Mouse (Mus musculus) heart, embryonic 13.5 days (tissue): ENCODE data around the gene Slc6a20a. TPM values are rescaled to one million over a fixed set of nuclear protein-coding genes. Genes with fewer than 3 reads are reported as not detected.

Experiments used
- ATAC-seq: fragments of 200-750 bp; cut with Nextera tagmentation; 2 replicates; pipeline ENCODE4 v1.8.0; 2017; ENCODE audit warnings: moderate TSS enrichment; ENCODE audit not compliant: insufficient number of reproducible peaks, low FRiP score, low TSS enrichment; ENCODE audit errors: extremely low read depth
- H3K27ac ChIP-seq: fragments of 300-500 bp; sonication (generic); replicated peaks from 2 replicates; pipeline ENCODE4 v1.5.1; 2015; ENCODE audit warnings: moderate library complexity, mild to moderate bottlenecking, inconsistent platforms
- H3K27me3 ChIP-seq: fragments of 300-500 bp; sonication (generic); replicated peaks from 2 replicates; pipeline ENCODE4 v1.6.1; 2015; ENCODE audit warnings: mild to moderate bottlenecking, inconsistent platforms
- H3K36me3 ChIP-seq: fragments of 300-500 bp; sonication (generic); 2 replicates; pipeline ENCODE4 v1.6.1; 2015; ENCODE audit warnings: mild to moderate bottlenecking, inconsistent platforms
- H3K4me1 ChIP-seq: fragments of 300-500 bp; sonication (generic); 2 replicates; pipeline ENCODE4 v1.6.1; 2015; ENCODE audit warnings: inconsistent platforms
- H3K4me2 ChIP-seq: fragments of 300-500 bp; sonication (generic); 2 replicates; pipeline ENCODE4 v1.6.1; 2015; ENCODE audit warnings: inconsistent platforms, mild to moderate bottlenecking, moderate library complexity
- H3K4me3 ChIP-seq: fragments of 300-500 bp; sonication (generic); 2 replicates; pipeline ENCODE4 v1.5.1; 2015; ENCODE audit warnings: moderate library complexity, mild to moderate bottlenecking, inconsistent platforms
- H3K9ac ChIP-seq: fragments of 300-500 bp; sonication (generic); 2 replicates; pipeline ENCODE4 v1.6.1; 2015; ENCODE audit warnings: inconsistent platforms, mild to moderate bottlenecking, moderate library complexity
- H3K9me3 ChIP-seq: fragments of 300-500 bp; sonication (generic); 2 replicates; pipeline ENCODE4 v1.6.1; 2016; ENCODE audit warnings: inconsistent platforms
- WGBS: fragments of 180-500 bp; shearing (Covaris S2); methylation state at CpG from one replicate; pipeline ENCODE4 v1.1.7; 2015; ENCODE audit warnings: mixed read lengths; 5-methylcytosine and 5-hydroxymethylcytosine counted together
- polyA plus RNA-seq: library from polyadenylated mRNA; unstranded; fragments of >200 nt; fragmentation: Nextera tagmentation; extraction: Ambion mirVana; gene quantifications from 2 replicates; pipeline ENCODE4 v1.2.1, GENCODE M21; 2015

Gene Slc6a20a
- polyA plus RNA-seq, 1 experiment from 2014 or later, result not detected

- Histone ChIP-seq H3K4me3 (no peak overlapping the region), H3K9me3 (no peaks in the 10 kb centered on the region), H3K4me2 (no peak overlapping the region), H3K27ac (no peak overlapping the region), H3K27me3 (peaks cover 16% of the 10 kb centered on the region), H3K9ac (no peak overlapping the region), H3K36me3 (no peaks in the 10 kb centered on the region), H3K4me1 (peaks cover 5% of the 10 kb centered on the region)
- no peak for ATAC-seq
- 53% methylated on average over 5 of the region's 5 CpGs for WGBS
Measured at GRCm38 (mm10) chr9:123636771-123637170, 41.9 kb downstream of the Slc6a20a start.

GRCm38 (mm10) chr9:123632993-123633392 lies 45.7 kb downstream of the Slc6a20a start:
- Histone ChIP-seq H3K27ac (no peak overlapping the region), H3K9me3 (no peaks in the 10 kb centered on the region), H3K36me3 (no peaks in the 10 kb centered on the region), H3K27me3 (peaks cover 3% of the 10 kb centered on the region; the same call in 1 of the 2 replicates), H3K4me3 (no peak overlapping the region), H3K9ac (no peak overlapping the region), H3K4me2 (no peak overlapping the region), H3K4me1 (no peaks in the 10 kb centered on the region)
- 75% methylated on average over 3 of the region's 3 CpGs for WGBS
- ATAC-seq, result no peak

- Histone ChIP-seq H3K4me2 (no peak within 1 kb of the TSS), H3K9ac (no peak within 1 kb of the TSS), H3K4me1 (no peaks in the 10 kb centered on the region), H3K27me3 (peaks cover 3% of the 10 kb centered on the region; the same call in 1 of the 2 replicates), H3K9me3 (no peaks in the 10 kb centered on the region), H3K27ac (no peak within 1 kb of the TSS), H3K4me3 (no peak within 1 kb of the TSS), H3K36me3 (no peaks in the 10 kb centered on the region)
- 66% methylated on average over 6 of the region's 6 CpGs for WGBS
- ATAC-seq, result no peak
Measured at GRCm38 (mm10) chr9:123632281-123632680, 46.4 kb downstream of the Slc6a20a start, which contains the start of gene Slc6a20b. Slc6a20b (minus strand) TSS chr9:123632565.

GRCm38 (mm10) chr9:123631666-123632065 lies 47.0 kb downstream of the Slc6a20a start:
- Histone ChIP-seq H3K27ac (no peak overlapping the region), H3K9me3 (no peaks in the 10 kb centered on the region), H3K4me1 (no peaks in the 10 kb centered on the region), H3K36me3 (no peaks in the 10 kb centered on the region), H3K4me3 (no peak overlapping the region), H3K9ac (no peak overlapping the region), H3K27me3 (peaks cover 3% of the 10 kb centered on the region; the same call in 1 of the 2 replicates), H3K4me2 (no peak overlapping the region)
- WGBS, result 72% methylated on average over 3 of the region's 3 CpGs
- ATAC-seq, result no peak

GRCm38 (mm10) chr9:123625821-123626220 lies 52.9 kb downstream of the Slc6a20a start:
- no peaks in the 10 kb centered on the region for H3K4me1 ChIP-seq
- H3K27ac ChIP-seq, result no peak overlapping the region
- H3K4me2 ChIP-seq, result no peak overlapping the region
- no peak for ATAC-seq
- no peaks in the 10 kb centered on the region for H3K9me3 ChIP-seq
- no peaks in the 10 kb centered on the region for H3K36me3 ChIP-seq
- no peak overlapping the region for H3K9ac ChIP-seq
- no peak overlapping the region for H3K4me3 ChIP-seq
- H3K27me3 ChIP-seq, result no peaks in the 10 kb centered on the region; the same call in 1 of the 2 replicates
- 83% methylated on average over 11 of the region's 11 CpGs for WGBS

- Histone ChIP-seq H3K27ac (no peak overlapping the region), H3K9me3 (no peaks in the 10 kb centered on the region), H3K36me3 (no peaks in the 10 kb centered on the region), H3K9ac (no peak overlapping the region), H3K4me2 (no peak overlapping the region), H3K4me3 (no peak overlapping the region), H3K27me3 (no peaks in the 10 kb centered on the region; the same call in 1 of the 2 replicates), H3K4me1 (no peaks in the 10 kb centered on the region)
- no peak for ATAC-seq
- 70% methylated on average over 2 of the region's 2 CpGs for WGBS
Measured at GRCm38 (mm10) chr9:123624741-123625140, 53.9 kb downstream of the Slc6a20a start.

- no peak overlapping the region for H3K4me2 ChIP-seq
- H3K36me3 ChIP-seq, result no peaks in the 10 kb centered on the region
- 74% methylated on average over 5 of the region's 5 CpGs for WGBS
- ATAC-seq, result no peak
- no peaks in the 10 kb centered on the region for H3K9me3 ChIP-seq
- H3K27me3 ChIP-seq, result no peaks in the 10 kb centered on the region
- H3K9ac ChIP-seq, result no peak overlapping the region
- no peak overlapping the region for H3K4me3 ChIP-seq
- H3K27ac ChIP-seq, result no peak overlapping the region
- H3K4me1 ChIP-seq, result no peaks in the 10 kb centered on the region
Measured at GRCm38 (mm10) chr9:123620311-123621098, 58.2 kb downstream of the Slc6a20a start.

GRCm38 (mm10) chr9:123601529-123601928 lies 77.2 kb downstream of the Slc6a20a start:
- Histone ChIP-seq H3K27me3 (no peaks in the 10 kb centered on the region), H3K36me3 (0 out of 2 replicates have a peak, but pooled peaks cover under 1% of the 10 kb centered on the region), H3K9me3 (no peaks in the 10 kb centered on the region), H3K27ac (no peak overlapping the region), H3K4me3 (no peak overlapping the region), H3K9ac (no peak overlapping the region), H3K4me2 (no peak overlapping the region), H3K4me1 (peaks cover 17% of the 10 kb centered on the region)
- WGBS, result 68% methylated on average over 1 of the region's 1 CpGs
- no peak for ATAC-seq

- Histone ChIP-seq H3K27ac (no peak overlapping the region), H3K9me3 (no peaks in the 10 kb centered on the region), H3K27me3 (no peaks in the 10 kb centered on the region), H3K4me3 (no peak overlapping the region), H3K4me1 (peaks cover 19% of the 10 kb centered on the region), H3K36me3 (peaks cover 27% of the 10 kb centered on the region), H3K4me2 (no peak overlapping the region), H3K9ac (no peak overlapping the region)
- no peak for ATAC-seq
- WGBS, result 71% methylated on average over 2 of the region's 2 CpGs
Measured at GRCm38 (mm10) chr9:123597376-123597775, 81.3 kb downstream of the Slc6a20a start.

- ATAC-seq, result no peak
- H3K9me3 ChIP-seq, result no peaks in the 10 kb centered on the region
- H3K9ac ChIP-seq, result no peak overlapping the region
- H3K4me3 ChIP-seq, result no peak overlapping the region
- no peaks in the 10 kb centered on the region for H3K27me3 ChIP-seq
- H3K4me1 ChIP-seq, result peaks cover 19% of the 10 kb centered on the region
- H3K36me3 ChIP-seq, result peaks cover 27% of the 10 kb centered on the region
- 86% methylated on average over 2 of the region's 2 CpGs for WGBS
- no peak overlapping the region for H3K27ac ChIP-seq
- no peak overlapping the region for H3K4me2 ChIP-seq
Measured at GRCm38 (mm10) chr9:123596910-123597309, 81.8 kb downstream of the Slc6a20a start.

GRCm38 (mm10) chr9:123595194-123595593 lies 83.5 kb downstream of the Slc6a20a start:
- Histone ChIP-seq H3K27ac (no peak overlapping the region), H3K4me1 (peaks cover 19% of the 10 kb centered on the region), H3K36me3 (peaks cover 34% of the 10 kb centered on the region), H3K4me2 (no peak overlapping the region), H3K9ac (no peak overlapping the region), H3K27me3 (no peaks in the 10 kb centered on the region), H3K4me3 (no peak overlapping the region), H3K9me3 (no peaks in the 10 kb centered on the region)
- 84% methylated on average over 4 of the region's 4 CpGs for WGBS
- ATAC-seq, result no peak
